Comparison of ENCODE assay signal across 11 mouse cellular contexts in the genomic region with DNA sequence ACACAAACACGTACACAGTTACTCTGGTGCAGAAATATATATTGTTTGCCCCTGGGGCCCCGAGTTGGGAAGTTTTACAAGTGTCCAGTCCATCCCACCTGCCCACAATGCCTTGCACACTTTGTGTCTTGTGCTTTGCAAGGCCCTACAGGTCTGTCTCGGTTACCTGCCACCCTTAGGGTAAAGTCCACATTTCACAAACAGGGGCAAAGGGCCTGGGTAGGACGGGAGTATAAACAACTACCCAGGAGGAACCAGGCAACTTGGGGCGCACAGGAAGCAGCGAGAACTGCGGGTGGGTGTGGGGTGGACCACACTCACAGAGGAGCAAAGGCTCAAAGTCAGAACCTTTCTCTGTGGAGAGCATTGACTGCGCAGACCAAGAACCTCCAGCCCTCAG. TPM values are rescaled to one million over a fixed set of nuclear protein-coding genes. Genes with fewer than 3 reads are reported as not detected.
DNase-seq lines count a peak whose midpoint lies in the region; ATAC-seq lines count a peak whose summit lies in the region.
"Had no signal": no experiment of that assay in that cellular context is flagged by ENCODE, and none has a peak within 500 bp of the region (broad histone marks: within the 10 kb centered on the region; RNA-seq: fewer than 3 reads in every experiment).

No protein-coding gene starts in this region.

- ATAC-seq in neural tube, embryonic 11.5 days (ENCODE audit: insufficient read depth, low FRiP score, low TSS enrichment), result no peak
- ATAC-seq in liver, embryonic 13.5 days (ENCODE audit: low read depth), result no peak
- ATAC-seq: forebrain, postnatal 0 days; inflammation-experienced regulatory T-cells, adult 6 months had no signal

- no peak overlapping the region for H3K27ac ChIP-seq in neural tube, embryonic 11.5 days (ENCODE audit: low read depth, low read length)
- no peak overlapping the region for H3K27ac ChIP-seq in liver, embryonic 13.5 days

- no peak for DNase-seq in neural tube, embryonic 11.5 days (ENCODE audit: low spot score)
- no peak for DNase-seq in neural tube, embryonic 10.5 days (ENCODE audit: extremely low spot score, low spot score)
- peak; percentile 80 to 86 for DNase-seq in kidney, adult 8-10 months
- no peak for DNase-seq in liver, embryonic 13.5 days
- peak; percentile 58 for DNase-seq in thymus, postnatal 4 days
- DNase-seq in right cerebral cortex, postnatal 10 days (ENCODE audit: low spot score in 2 of 2), result no peak
- DNase-seq in left cerebral cortex, postnatal 14 days (ENCODE audit: low spot score in 2 of 2), result no peak
- DNase-seq in urinary bladder, adult 18-20 months (ENCODE audit: low spot score in 2 of 2), result no peak
- DNase-seq: forebrain, postnatal 0 days; midbrain, embryonic 14.5 days had no signal

- whole genome bisulfite sequencing in neural tube, embryonic 11.5 days, result 58% methylated on average over 8 of the region's 8 CpGs
- 41% methylated on average over 8 of the region's 8 CpGs for WGBS in liver, embryonic 13.5 days (ENCODE audit: insufficient replicate concordance)

- no peaks in the 10 kb centered on the region for H3K36me3 ChIP-seq in neural tube, embryonic 11.5 days (ENCODE audit: control insufficient read depth, insufficient read depth, low read length)
- no peaks in the 10 kb centered on the region for H3K36me3 ChIP-seq in liver, embryonic 13.5 days

- H3K4me3 ChIP-seq in neural tube, embryonic 11.5 days (ENCODE audit: low read depth, low read length), result 0 out of 2 replicates have a peak overlapping the region, but pooled peaks have one; percentile 4
- peak overlapping the region; percentile 66; the same call in 1 of the 2 replicates for H3K4me3 ChIP-seq in liver, embryonic 13.5 days (replicated peaks)

- no peaks in the 10 kb centered on the region for H3K9me3 ChIP-seq in neural tube, embryonic 11.5 days (ENCODE audit: control insufficient read depth, low read length)
- no peaks in the 10 kb centered on the region for H3K9me3 ChIP-seq in liver, embryonic 13.5 days (replicated peaks)

- no peak overlapping the region; the same call in 1 of the 2 replicates for H3K9ac ChIP-seq in neural tube, embryonic 11.5 days (ENCODE audit: low read length)
- H3K9ac ChIP-seq in liver, embryonic 13.5 days, result no peak overlapping the region
- H3K9ac ChIP-seq: forebrain, postnatal 0 days had no signal

- intact Hi-C loops in left cerebral cortex, postnatal 14 days (cut with DNase I), result no loop called here

- no peaks in the 10 kb centered on the region for H3K4me1 ChIP-seq in neural tube, embryonic 11.5 days (ENCODE audit: control insufficient read depth, insufficient read depth, low read length)
- peaks cover 37% of the 10 kb centered on the region for H3K4me1 ChIP-seq in liver, embryonic 13.5 days (replicated peaks)

- peaks cover 28% of the 10 kb centered on the region for H3K27me3 ChIP-seq in neural tube, embryonic 11.5 days (ENCODE audit: control insufficient read depth, insufficient read depth, low read length)
- H3K27me3 ChIP-seq in liver, embryonic 13.5 days, result peaks cover 100% of the 10 kb centered on the region

- peak overlapping the region; percentile 16; the same call in 1 of the 2 replicates for H3K4me2 ChIP-seq in neural tube, embryonic 11.5 days (ENCODE audit: low read depth)
- H3K4me2 ChIP-seq in liver, embryonic 13.5 days, result peak overlapping the region; percentile 91

RNA-seq across cellular contexts. Expression of a gene that starts 1.8 kb away (rescaled TPM):
- 14.4 and 17.3 TPM in 2 replicates for polyA plus RNA-seq in neural tube, embryonic 11.5 days (2014; fragmentation: Nextera tagmentation; extraction: Ambion mirVana)
- polyA plus RNA-seq in liver, embryonic 13.5 days (2015; fragmentation: Nextera tagmentation; extraction: Ambion mirVana), result 1.2 and 1.9 TPM in 2 replicates
- total RNA-seq in left cerebral cortex, postnatal 14 days (2021), result 1 to 10 TPM; 3.3 to 4.9 TPM

RNA-seq across cellular contexts. Expression of a gene that starts 21.9 kb away (rescaled TPM):
- 245 and 251 TPM in 2 replicates for polyA plus RNA-seq in neural tube, embryonic 11.5 days (2014; fragmentation: Nextera tagmentation; extraction: Ambion mirVana)
- 207 and 228 TPM in 2 replicates for polyA plus RNA-seq in liver, embryonic 13.5 days (2015; fragmentation: Nextera tagmentation; extraction: Ambion mirVana)
- total RNA-seq in left cerebral cortex, postnatal 14 days (2021), result 10 to 100 TPM; 67.1 to 68.6 TPM

RNA-seq across cellular contexts. Expression of a gene that starts 38.6 kb away (rescaled TPM):
- 3,132 and 3,213 TPM in 2 replicates for polyA plus RNA-seq in neural tube, embryonic 11.5 days (2014; fragmentation: Nextera tagmentation; extraction: Ambion mirVana)
- 2,776 and 3,150 TPM in 2 replicates for polyA plus RNA-seq in liver, embryonic 13.5 days (2015; fragmentation: Nextera tagmentation; extraction: Ambion mirVana)
- 1,000 to 10,000 TPM; 1,939 to 2,055 TPM for total RNA-seq in left cerebral cortex, postnatal 14 days (2021)

RNA-seq across cellular contexts. Expression of a gene that starts 38.9 kb away (rescaled TPM):
- polyA plus RNA-seq in neural tube, embryonic 11.5 days (2014; fragmentation: Nextera tagmentation; extraction: Ambion mirVana), result 626 and 686 TPM in 2 replicates
- polyA plus RNA-seq in liver, embryonic 13.5 days (2015; fragmentation: Nextera tagmentation; extraction: Ambion mirVana), result 486 and 551 TPM in 2 replicates
- 100 to 1,000 TPM; 299 to 305 TPM for total RNA-seq in left cerebral cortex, postnatal 14 days (2021)

RNA-seq across cellular contexts. Expression of a gene that starts 40.1 kb away (rescaled TPM):
- polyA plus RNA-seq in neural tube, embryonic 11.5 days (2014; fragmentation: Nextera tagmentation; extraction: Ambion mirVana), result 16.6 and 18.3 TPM in 2 replicates
- polyA plus RNA-seq in liver, embryonic 13.5 days (2015; fragmentation: Nextera tagmentation; extraction: Ambion mirVana), result 6.2 and 7.1 TPM in 2 replicates
- total RNA-seq in left cerebral cortex, postnatal 14 days (2021), result 10 to 100 TPM; 11.4 to 12.0 TPM

Comparison
In these comparisons a context has a peak if more than half of its experiments do, and no peak if none do; other contexts are left out.
1. DNase-seq: peak in kidney, adult 8-10 months (2 of 2) and thymus, postnatal 4 days (single experiment); none in neural tube, embryonic 11.5 days (single experiment), neural tube, embryonic 10.5 days (single experiment), liver, embryonic 13.5 days (single experiment), right cerebral cortex, postnatal 10 days (0 of 2), left cerebral cortex, postnatal 14 days (0 of 2) and urinary bladder, adult 18-20 months (0 of 2).